Mouse (Mus musculus) liver, embryonic 11.5 days (tissue): Measurements from ENCODE around the gene Plcl1. TPM values are rescaled to one million over a fixed set of nuclear protein-coding genes. Genes with fewer than 3 reads are reported as not detected.

ENCODE experiments used
- ATAC-seq: fragments of 200-750 bp; cut with Nextera tagmentation; replicated peaks from 2 replicates; pipeline ENCODE4 v1.8.0; 2017; ENCODE audit warnings: moderate number of reproducible peaks, mild to moderate bottlenecking, moderate TSS enrichment, moderate library complexity; ENCODE audit not compliant: low FRiP score
- DNase-seq: peaks from one replicate; pipeline ENCODE4 v3.0.0-alpha.2; 2017; ENCODE audit warnings: low spot score
- H3K27ac ChIP-seq: fragments of 300-500 bp; sonication (generic); 2 replicates; pipeline ENCODE4 v1.5.1; 2014; ENCODE audit warnings: mild to moderate bottlenecking, low read depth, low read length, control low read depth
- H3K27me3 ChIP-seq: fragments of 300-500 bp; sonication (generic); replicated peaks from 2 replicates; pipeline ENCODE4 v1.6.1; 2014; ENCODE audit warnings: low read length, mixed read lengths; ENCODE audit not compliant: control insufficient read depth, insufficient read depth
- H3K36me3 ChIP-seq: fragments of 300-500 bp; sonication (generic); 2 replicates; pipeline ENCODE4 v1.6.1; 2014; ENCODE audit warnings: mild to moderate bottlenecking, low read length, moderate library complexity, mixed read lengths; ENCODE audit not compliant: control insufficient read depth, insufficient read depth
- H3K4me1 ChIP-seq: fragments of 300-500 bp; sonication (generic); replicated peaks from 2 replicates; pipeline ENCODE4 v1.6.1; 2014; ENCODE audit warnings: low read length, mixed read lengths; ENCODE audit not compliant: control insufficient read depth, insufficient read depth
- H3K4me2 ChIP-seq: fragments of 300-500 bp; sonication (generic); 2 replicates; pipeline ENCODE4 v1.6.1; 2014; ENCODE audit warnings: mild to moderate bottlenecking, control low read depth, moderate library complexity
- H3K4me3 ChIP-seq: fragments of 300-500 bp; sonication (generic); 2 replicates; pipeline ENCODE4 v1.5.1; 2014; ENCODE audit warnings: low read depth, low read length, control low read depth
- H3K9ac ChIP-seq: fragments of 300-500 bp; sonication (generic); 2 replicates; pipeline ENCODE4 v1.6.1; 2014; ENCODE audit warnings: low read depth, low read length, control low read depth
- H3K9me3 ChIP-seq: fragments of 300-500 bp; sonication (generic); 2 replicates; pipeline ENCODE4 v1.6.1; 2016; ENCODE audit warnings: low read length, inconsistent platforms, mixed read lengths; ENCODE audit not compliant: control insufficient read depth
- WGBS: fragments of 180-500 bp; shearing (Covaris S2); extraction: QIAGEN DNeasy Blood & Tissue Kit; methylation state at CpG from one replicate; pipeline ENCODE4 v1.1.7; 2014; 5-methylcytosine and 5-hydroxymethylcytosine counted together
- polyA plus RNA-seq: library from polyadenylated mRNA; unstranded; fragments of >200 nt; fragmentation: Nextera tagmentation; extraction: Ambion mirVana; gene quantifications from 2 replicates; pipeline ENCODE4 v1.2.1, GENCODE M21; 2014

Gene Plcl1
- polyA plus RNA-seq, 1 experiment from 2014 or later = 0.63 TPM

DNA sequence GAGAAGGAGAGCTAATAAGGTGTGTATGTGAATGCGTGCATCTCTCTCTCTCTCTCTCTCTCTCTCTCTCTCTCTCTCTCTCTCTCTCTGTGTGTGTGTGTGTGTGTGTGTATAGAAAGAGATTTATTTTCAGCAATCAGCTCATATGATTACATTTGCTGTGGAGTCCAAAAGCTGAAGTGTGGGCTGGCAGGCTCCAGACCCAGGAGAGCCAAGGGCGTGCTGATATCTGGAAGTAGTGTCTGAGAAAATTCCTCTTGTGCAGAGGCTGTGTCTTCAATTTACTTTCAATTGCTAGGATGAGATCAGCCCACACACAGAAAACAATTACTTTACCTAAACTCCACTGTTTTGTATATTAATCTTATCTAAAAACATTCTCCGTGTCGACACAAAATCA lies 179.7 kb downstream of the Plcl1 start:
- ATAC-seq (no peak), DNase-seq (no peak)
- Histone ChIP-seq H3K4me2 (no peak overlapping the region), H3K4me3 (no peak overlapping the region), H3K4me1 (no peaks in the 10 kb centered on the region), H3K9me3 (no peaks in the 10 kb centered on the region), H3K27ac (no peak overlapping the region), H3K36me3 (no peaks in the 10 kb centered on the region), H3K9ac (no peak overlapping the region), H3K27me3 (no peaks in the 10 kb centered on the region)
- 76% methylated on average over 4 of the region's 4 CpGs for WGBS

DNA sequence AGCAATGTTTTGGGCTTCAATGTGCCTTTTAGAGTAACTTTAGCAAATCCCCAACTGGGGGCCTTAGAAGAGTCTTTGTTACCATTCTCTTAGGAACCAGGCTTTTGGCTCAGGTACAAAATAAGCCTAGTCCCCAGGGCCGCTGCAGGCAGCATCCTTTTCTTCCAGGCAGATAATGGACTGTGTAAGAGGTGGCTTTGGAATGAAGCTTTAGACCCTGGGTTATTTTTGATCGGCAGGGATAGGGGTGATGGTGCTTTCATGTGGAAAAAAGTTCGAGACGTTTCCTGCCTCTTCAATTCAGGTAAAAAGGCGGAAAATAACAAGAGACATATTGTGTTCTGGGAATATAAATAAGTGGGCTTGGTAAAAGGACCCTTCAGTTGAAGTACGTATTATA lies 182.4 kb downstream of the Plcl1 start:
- no peaks in the 10 kb centered on the region for H3K4me1 ChIP-seq
- H3K4me2 ChIP-seq = no peak overlapping the region
- no peaks in the 10 kb centered on the region for H3K27me3 ChIP-seq
- no peak for DNase-seq
- H3K4me3 ChIP-seq = no peak overlapping the region
- WGBS = 78% methylated on average over 6 of the region's 6 CpGs
- no peak overlapping the region for H3K27ac ChIP-seq
- H3K36me3 ChIP-seq = no peaks in the 10 kb centered on the region
- ATAC-seq = no peak
- no peak overlapping the region for H3K9ac ChIP-seq
- H3K9me3 ChIP-seq = no peaks in the 10 kb centered on the region

DNA sequence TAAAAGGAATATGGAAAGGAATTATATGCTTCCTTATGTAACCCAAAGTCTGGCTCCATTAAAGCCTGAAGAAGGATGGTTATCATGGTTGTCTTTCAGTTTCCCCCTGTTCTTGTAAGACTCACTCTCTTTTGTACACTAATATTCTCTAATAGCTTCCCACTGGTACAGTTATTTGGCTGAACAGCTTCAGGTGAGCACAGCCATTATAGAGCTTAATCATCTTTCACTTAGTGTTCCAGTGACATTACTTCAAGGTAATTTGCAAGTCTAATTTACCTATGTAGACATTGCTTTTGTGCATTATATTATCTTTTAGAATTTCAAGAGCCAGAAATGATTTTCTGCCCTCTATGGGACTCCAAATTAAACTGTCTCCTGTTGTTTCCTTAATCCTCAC lies 184.3 kb downstream of the Plcl1 start:
- H3K27me3 ChIP-seq = no peaks in the 10 kb centered on the region
- DNase-seq = no peak
- no peak overlapping the region for H3K4me3 ChIP-seq
- H3K27ac ChIP-seq = no peak overlapping the region
- no peak overlapping the region for H3K4me2 ChIP-seq
- no peak for ATAC-seq
- no peaks in the 10 kb centered on the region for H3K4me1 ChIP-seq
- no peak overlapping the region for H3K9ac ChIP-seq
- no peaks in the 10 kb centered on the region for H3K9me3 ChIP-seq
- no peaks in the 10 kb centered on the region for H3K36me3 ChIP-seq

DNA sequence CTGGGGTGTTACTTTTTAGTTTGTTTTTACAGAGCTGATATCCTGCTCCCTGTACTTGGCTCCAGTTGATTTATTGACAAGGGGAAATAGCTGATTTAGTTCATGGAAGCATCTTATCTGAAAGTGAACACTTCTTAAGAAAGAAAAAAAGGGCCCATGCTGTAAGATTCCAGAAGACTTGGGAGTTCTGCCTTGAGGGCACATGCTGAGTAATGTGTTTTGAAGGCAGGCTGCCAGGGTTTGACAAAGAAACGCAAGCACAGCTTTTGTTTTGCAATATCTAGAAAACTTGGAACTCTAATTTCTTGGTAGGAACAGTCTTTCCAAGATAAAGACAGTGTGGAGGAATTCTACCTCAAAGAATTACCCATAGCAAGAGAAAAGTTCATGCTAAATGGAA lies 194.8 kb downstream of the Plcl1 start:
- Histone ChIP-seq H3K27ac (no peak overlapping the region), H3K9me3 (no peaks in the 10 kb centered on the region), H3K9ac (no peak overlapping the region), H3K4me2 (no peak overlapping the region), H3K36me3 (no peaks in the 10 kb centered on the region), H3K4me3 (no peak overlapping the region), H3K4me1 (no peaks in the 10 kb centered on the region), H3K27me3 (no peaks in the 10 kb centered on the region)
- ATAC-seq = no peak
- no peak for DNase-seq
- 75% methylated on average over 1 of the region's 1 CpGs for WGBS

DNA sequence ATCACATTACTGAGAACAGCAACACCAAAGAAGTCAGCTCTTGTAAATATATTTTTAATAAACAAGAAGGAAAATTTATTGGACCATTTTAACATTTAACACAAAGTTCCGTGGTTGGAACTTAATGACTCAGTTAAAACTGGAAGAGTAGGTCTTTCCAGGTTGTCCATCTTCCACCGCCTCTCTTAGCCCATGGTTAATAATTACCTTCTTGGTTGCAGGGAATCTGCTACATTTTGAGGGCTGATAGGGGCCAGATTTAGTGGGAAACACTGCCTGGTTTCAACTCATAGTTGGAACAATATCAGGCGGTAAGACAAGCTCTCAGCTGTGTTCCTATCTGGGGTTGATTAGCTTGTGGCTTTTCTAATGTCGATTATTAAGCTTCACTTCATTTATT lies 198.9 kb downstream of the Plcl1 start:
- H3K4me2 ChIP-seq = no peak overlapping the region
- no peaks in the 10 kb centered on the region for H3K9me3 ChIP-seq
- no peak for DNase-seq
- no peak for ATAC-seq
- no peak overlapping the region for H3K4me3 ChIP-seq
- H3K9ac ChIP-seq = no peak overlapping the region
- H3K27ac ChIP-seq = no peak overlapping the region
- no peaks in the 10 kb centered on the region for H3K36me3 ChIP-seq
- H3K27me3 ChIP-seq = no peaks in the 10 kb centered on the region
- no peaks in the 10 kb centered on the region for H3K4me1 ChIP-seq
- WGBS = 85% methylated on average over 4 of the region's 4 CpGs

DNA sequence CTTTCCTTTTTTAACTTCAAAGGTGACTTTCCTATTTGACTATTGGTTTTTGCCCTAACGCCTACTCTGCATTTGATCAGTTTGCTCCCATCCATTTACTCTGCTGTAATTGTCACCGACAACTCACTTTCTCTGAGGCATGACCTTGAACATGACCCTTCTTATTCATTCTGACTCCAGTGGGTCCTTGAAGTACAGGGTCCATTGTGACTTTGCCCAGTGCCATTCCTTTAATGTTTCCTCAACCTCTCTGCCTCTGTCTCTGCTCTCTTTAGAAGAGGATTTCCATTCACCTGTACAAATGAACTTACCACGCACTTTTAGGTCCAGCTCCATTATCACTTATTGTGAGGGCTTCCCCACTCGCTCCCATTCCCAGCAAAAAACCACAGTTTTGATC lies 199.7 kb downstream of the Plcl1 start:
- Histone ChIP-seq H3K36me3 (no peaks in the 10 kb centered on the region), H3K27ac (no peak overlapping the region), H3K4me1 (no peaks in the 10 kb centered on the region), H3K4me2 (no peak overlapping the region), H3K27me3 (no peaks in the 10 kb centered on the region), H3K9me3 (no peaks in the 10 kb centered on the region), H3K9ac (no peak overlapping the region), H3K4me3 (no peak overlapping the region)
- DNase-seq = no peak
- ATAC-seq = no peak
- 83% methylated on average over 4 of the region's 4 CpGs for WGBS

DNA sequence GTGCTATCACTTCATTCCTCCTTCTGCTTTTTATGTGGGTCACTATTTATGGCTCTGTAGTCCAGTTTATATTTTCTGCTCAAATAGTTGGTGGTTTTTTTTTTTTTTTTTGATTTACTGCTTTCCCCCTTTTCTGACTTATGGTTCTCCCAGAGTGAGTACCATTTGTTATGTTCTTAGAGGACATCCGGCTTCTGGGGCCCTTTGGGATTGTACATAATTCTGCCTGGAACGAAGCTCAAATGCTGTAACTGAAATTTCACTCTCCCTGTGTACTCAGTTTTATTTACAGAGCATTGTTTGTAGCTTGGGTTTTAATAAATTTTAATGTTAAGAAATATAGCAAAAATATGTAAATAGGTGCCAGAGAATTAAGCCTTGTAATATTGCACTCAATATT lies 200.2 kb downstream of the Plcl1 start:
- H3K27me3 ChIP-seq = no peaks in the 10 kb centered on the region
- no peak overlapping the region for H3K9ac ChIP-seq
- DNase-seq (no peak), ATAC-seq (no peak)
- no peak overlapping the region for H3K4me3 ChIP-seq
- no peak overlapping the region for H3K4me2 ChIP-seq
- no peaks in the 10 kb centered on the region for H3K36me3 ChIP-seq
- H3K4me1 ChIP-seq = no peaks in the 10 kb centered on the region
- no peak overlapping the region for H3K27ac ChIP-seq
- 74% methylated on average over 2 of the region's 2 CpGs for WGBS
- no peaks in the 10 kb centered on the region for H3K9me3 ChIP-seq

DNA sequence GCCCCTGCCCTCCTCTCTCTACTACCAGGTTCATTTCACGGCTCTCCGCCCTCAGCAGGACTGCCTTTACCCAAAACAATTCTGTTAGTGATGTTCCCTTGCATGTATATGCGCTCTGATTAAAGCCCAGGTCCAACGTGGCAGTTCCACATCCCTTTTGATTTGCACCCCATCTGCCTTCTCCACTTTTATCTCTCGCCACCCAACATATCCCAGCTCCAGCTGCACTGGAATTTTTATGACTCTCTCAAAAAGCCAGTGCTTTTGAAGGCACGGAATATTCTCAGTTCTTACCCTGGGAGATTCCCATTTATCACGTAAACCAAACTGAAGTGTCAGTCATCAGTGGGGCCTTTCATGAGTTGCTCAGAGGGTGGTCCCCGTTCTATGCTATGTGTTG lies 200.7 kb downstream of the Plcl1 start:
- ATAC-seq (no peak), DNase-seq (no peak)
- Histone ChIP-seq H3K27ac (no peak overlapping the region), H3K4me1 (no peaks in the 10 kb centered on the region), H3K27me3 (no peaks in the 10 kb centered on the region), H3K4me3 (no peak overlapping the region), H3K4me2 (no peak overlapping the region), H3K9ac (no peak overlapping the region), H3K9me3 (no peaks in the 10 kb centered on the region), H3K36me3 (no peaks in the 10 kb centered on the region)
- 70% methylated on average over 8 of the region's 8 CpGs for WGBS

DNA sequence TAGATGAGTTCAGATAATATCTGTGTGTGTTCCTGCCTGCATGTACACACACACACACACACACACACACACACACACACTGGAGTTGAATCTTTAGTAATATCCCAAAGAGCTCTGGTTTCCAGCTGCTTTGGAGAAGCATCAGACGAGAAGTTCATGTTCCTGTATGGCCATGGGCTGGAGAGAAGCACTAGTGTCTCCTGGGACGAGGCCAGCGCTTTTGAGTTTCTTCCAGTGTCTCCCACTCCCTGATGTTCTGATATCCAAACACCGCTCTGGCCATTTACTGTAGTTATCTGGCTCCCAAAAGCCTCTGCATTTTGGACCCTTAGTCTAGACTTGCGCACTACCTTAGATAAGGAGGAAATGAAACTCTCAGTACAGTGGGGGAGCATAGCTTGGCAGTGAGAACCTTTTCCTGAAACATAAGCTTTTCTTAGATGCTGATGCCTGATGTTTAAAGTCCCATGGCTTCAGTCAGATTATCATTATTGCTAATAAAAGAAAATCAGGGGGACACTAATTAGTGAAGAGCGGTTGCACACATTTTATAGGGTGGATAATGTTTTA lies 207.1 kb downstream of the Plcl1 start:
- DNase-seq = no peak
- Histone ChIP-seq H3K9me3 (no peaks in the 10 kb centered on the region), H3K27me3 (no peaks in the 10 kb centered on the region), H3K4me1 (no peaks in the 10 kb centered on the region), H3K27ac (no peak overlapping the region), H3K4me2 (no peak overlapping the region), H3K36me3 (no peaks in the 10 kb centered on the region), H3K4me3 (no peak overlapping the region), H3K9ac (no peak overlapping the region)
- WGBS = 73% methylated on average over 6 of the region's 6 CpGs
- no peak for ATAC-seq
